19 mouse cellular contexts compared by ENCODE assay signal in the genomic region with DNA sequence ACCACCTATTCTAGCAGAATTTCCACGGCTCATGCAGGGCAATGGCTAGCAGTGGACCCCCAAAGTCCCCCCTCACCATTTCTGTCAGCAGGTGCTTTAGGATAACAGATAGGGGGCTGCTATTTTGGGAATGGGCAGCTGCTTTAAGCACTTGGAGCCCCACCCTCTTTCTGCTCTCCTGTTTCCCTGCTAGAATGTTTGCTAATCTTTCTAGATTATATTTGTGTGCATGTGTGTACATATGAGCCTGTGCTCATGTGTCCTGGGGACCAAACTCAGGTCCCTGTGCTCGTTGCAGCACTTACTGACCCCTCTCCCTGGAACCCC.
"Had no signal": no experiment of that assay in that cellular context is flagged by ENCODE, and none has a peak within 500 bp of the region (broad histone marks: within the 10 kb centered on the region; RNA-seq: fewer than 3 reads in every experiment).

No protein-coding gene starts in this region.

- H3K4me3 ChIP-seq: limb, embryonic 10.5 days; limb, embryonic 13.5 days; liver, embryonic 12.5 days; liver, embryonic 15.5 days; lung, embryonic 15.5 days; megakaryocyte, embryonic 14.5 days; midbrain, embryonic 10.5 days; neural tube, embryonic 13.5 days; stomach, embryonic 15.5 days had no signal

- H3K27ac ChIP-seq: limb, embryonic 10.5 days; limb, embryonic 13.5 days; liver, embryonic 12.5 days; liver, embryonic 15.5 days; lung, embryonic 15.5 days; midbrain, embryonic 10.5 days; neural tube, embryonic 13.5 days; stomach, embryonic 15.5 days had no signal

- H3K4me1 ChIP-seq: lung, embryonic 15.5 days; midbrain, embryonic 10.5 days; stomach, embryonic 15.5 days had no signal

- H3K36me3 ChIP-seq: limb, embryonic 10.5 days; limb, embryonic 13.5 days; liver, embryonic 12.5 days; liver, embryonic 15.5 days; lung, embryonic 15.5 days; midbrain, embryonic 10.5 days; neural tube, embryonic 13.5 days; stomach, embryonic 15.5 days had no signal

- H3K27me3 ChIP-seq: limb, embryonic 13.5 days; liver, embryonic 15.5 days; lung, embryonic 15.5 days; megakaryocyte, embryonic 14.5 days; neural tube, embryonic 13.5 days; stomach, embryonic 15.5 days had no signal

- ATAC-seq: liver, embryonic 12.5 days had no signal

- H3K9ac ChIP-seq: limb, embryonic 13.5 days; liver, embryonic 12.5 days; liver, embryonic 15.5 days; lung, embryonic 15.5 days; neural tube, embryonic 13.5 days; stomach, embryonic 15.5 days had no signal

- H3K9me3 ChIP-seq: limb, embryonic 10.5 days; limb, embryonic 13.5 days; liver, embryonic 12.5 days; liver, embryonic 15.5 days; lung, embryonic 15.5 days; megakaryocyte, embryonic 14.5 days; midbrain, embryonic 10.5 days; neural tube, embryonic 13.5 days; stomach, embryonic 15.5 days had no signal

- H3K4me2 ChIP-seq: limb, embryonic 13.5 days; liver, embryonic 12.5 days; liver, embryonic 15.5 days; lung, embryonic 15.5 days; neural tube, embryonic 13.5 days; stomach, embryonic 15.5 days had no signal

- DNase-seq: kidney, postnatal 14 days; kidney, postnatal 4 days; liver; lung, adult 18-20 months; lung, postnatal 36 days; midbrain, embryonic 14.5 days; retina, postnatal 1 day; right cerebral cortex, postnatal 25 days; spleen, adult 18-20 months; thymus, postnatal 25 days had no signal
